Mouse (Mus musculus) cerebellum, adult 9-10 months (tissue): ENCODE measurements at regions not wholly inside any gene's neighbourhood (a gene's known extent, or its start where the extent isn't known, plus 50 kb on each side); places are given as distances from the start of the nearest gene placed in this dataset.

Experiments
- DNase-seq: peaks from one replicate; pipeline ENCODE4 v3.0.0; 2022

GRCm38 (mm10) chr3:73134316-73134715 lies 76.7 kb upstream of the Slitrk3 start:
- DNase-seq: peak; percentile 17

GRCm38 (mm10) chr3:73125143-73125542 lies 67.5 kb upstream of the Slitrk3 start:
- no peak for DNase-seq

GRCm38 (mm10) chr3:73109102-73109501 lies 51.5 kb upstream of the Slitrk3 start:
- DNase-seq: no peak
